Comparison of ENCODE assay signal across 12 mouse cellular contexts in the genomic region with DNA sequence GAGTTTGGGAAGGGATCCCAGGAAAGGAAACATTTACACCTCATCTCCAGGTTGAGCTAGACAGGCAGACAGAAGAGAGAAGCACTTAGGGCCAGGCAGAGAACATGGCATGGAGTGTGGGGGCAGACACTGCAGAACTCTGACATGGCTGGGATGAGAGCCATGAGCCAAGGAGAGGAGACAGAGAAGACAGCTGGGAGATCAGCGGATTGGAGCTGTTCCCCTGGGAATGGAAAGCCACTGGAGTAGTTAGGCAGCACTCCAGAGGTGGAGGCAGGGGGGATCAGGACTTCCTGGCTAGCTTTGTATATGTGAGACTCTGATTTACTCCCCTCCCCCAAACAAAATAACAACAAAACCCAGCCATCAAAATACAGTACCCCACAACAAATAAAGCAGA. TPM values are rescaled to one million over a fixed set of nuclear protein-coding genes. Genes with fewer than 3 reads are reported as not detected.
DNase-seq lines count a peak whose midpoint lies in the region; ATAC-seq and TF ChIP-seq lines count a peak whose summit lies in the region.
"Had no signal": no experiment of that assay in that cellular context is flagged by ENCODE, and none has a peak within 500 bp of the region (broad histone marks: within the 10 kb centered on the region; RNA-seq: fewer than 3 reads in every experiment).

No protein-coding gene starts in this region.

- no peaks in the 10 kb centered on the region for H3K36me3 ChIP-seq in stomach, embryonic 15.5 days
- H3K36me3 ChIP-seq: liver, embryonic 13.5 days had no signal

- no peak overlapping the region for H3K9ac ChIP-seq in stomach, embryonic 15.5 days

- H3K27me3 ChIP-seq in stomach, embryonic 15.5 days (replicated peaks) = no peaks in the 10 kb centered on the region
- H3K27me3 ChIP-seq: CH12.LX had no signal

- intact Hi-C loops in heart, postnatal 36 days (cut with DNase I) = no loop called here

- peak; percentile 95 for DNase-seq in heart, adult 11 months
- no peak for DNase-seq in heart, postnatal 36 days
- DNase-seq in layer of hippocampus, adult 2 months (ENCODE audit: low spot score in 2 of 2) = peak in 1 of 2 experiments; percentile 8
- DNase-seq in layer of hippocampus, adult 18-20 months (ENCODE audit: low spot score in 2 of 2) = no peak
- DNase-seq in kidney, postnatal 14 days = peak; percentile 66
- DNase-seq in cerebellum, postnatal 14 days = no peak
- no peak for DNase-seq in adrenal gland, adult 18-20 months (ENCODE audit: low spot score in 2 of 2)
- DNase-seq: liver, embryonic 13.5 days; thymus, adult 2 months had no signal

- WGBS in stomach, embryonic 15.5 days = 33% methylated on average over 1 of the region's 1 CpGs

- no peaks in the 10 kb centered on the region for H3K9me3 ChIP-seq in stomach, embryonic 15.5 days
- H3K9me3 ChIP-seq: liver, embryonic 13.5 days had no signal

- H3K4me2 ChIP-seq in stomach, embryonic 15.5 days = peak overlapping the region; percentile 8; the same call in 1 of the 2 replicates

- peaks cover 51% of the 10 kb centered on the region for H3K4me1 ChIP-seq in stomach, embryonic 15.5 days

- no peak for TF ChIP-seq CTCF in layer of hippocampus, adult 2 months (conservative IDR thresholded peaks at IDR 0.05)

- ATAC-seq in stomach, embryonic 15.5 days (ENCODE audit: insufficient read depth, low FRiP score, low read depth) = no peak
- ATAC-seq: activated CD4-positive, CD25-positive, alpha-beta regulatory T cell, adult 4 months had no signal

- peak overlapping the region; percentile 72 for H3K27ac ChIP-seq in layer of hippocampus, adult 2 months
- H3K27ac ChIP-seq in stomach, embryonic 15.5 days = 0 out of 2 replicates have a peak overlapping the region, but pooled peaks have one; percentile 40
- H3K27ac ChIP-seq: liver, embryonic 13.5 days had no signal

- no peak overlapping the region for H3K4me3 ChIP-seq in layer of hippocampus, adult 2 months
- no peak overlapping the region for H3K4me3 ChIP-seq in stomach, embryonic 15.5 days (replicated peaks)

RNA-seq across cellular contexts. Expression of a gene that starts 7.1 kb away (rescaled TPM):
- total RNA-seq in heart, postnatal 36 days (2021) = 10 to 100 TPM; 38.9 to 39.0 TPM
- total RNA-seq in layer of hippocampus, adult 2 months (2021) = 10 to 100 TPM; 44.5 to 46.3 TPM
- 10 to 100 TPM; 41.2 to 42.7 TPM for total RNA-seq in layer of hippocampus, adult 18-20 months (2021)
- polyA plus RNA-seq in stomach, embryonic 15.5 days (2015; fragmentation: Nextera tagmentation; extraction: Ambion mirVana) = 23.1 and 29.6 TPM in 2 replicates
- 10 to 100 TPM; 58.3 to 64.6 TPM for total RNA-seq in adrenal gland, adult 18-20 months (2021)

Comparison
In these comparisons a context has a peak if more than half of its experiments do, and no peak if none do; other contexts are left out.
1. DNase-seq: peak in heart, adult 11 months (single experiment) and kidney, postnatal 14 days (single experiment); none in heart, postnatal 36 days (0 of 2), layer of hippocampus, adult 18-20 months (0 of 2), cerebellum, postnatal 14 days (0 of 2) and adrenal gland, adult 18-20 months (0 of 2).